Mouse (Mus musculus): Measurements from ENCODE around the gene Coro2b.

DNA sequence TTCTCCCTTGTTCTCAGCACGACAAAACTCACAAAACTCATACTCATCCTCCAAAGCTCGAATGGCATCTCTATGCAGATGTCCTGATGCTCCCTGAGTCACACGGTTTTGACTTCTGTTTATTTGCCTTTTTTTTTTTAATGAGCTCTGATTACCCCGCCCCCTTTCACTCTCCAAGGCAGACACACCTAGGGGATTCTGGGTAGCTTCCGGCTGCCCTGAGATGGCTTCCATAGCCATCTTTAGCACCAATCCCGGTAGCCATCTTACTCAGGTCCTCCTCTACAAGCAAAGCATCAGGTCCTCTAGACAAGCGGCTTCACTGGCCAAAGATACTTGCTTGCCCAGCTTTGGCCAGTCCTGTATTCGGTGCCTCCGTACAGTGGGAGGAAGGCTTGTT lies 3.3 kb upstream of the Coro2b start:
- TF ChIP-seq CTCF (IDR thresholded peaks at IDR 0.05; ENCODE audit: low read depth) (no peak), EP300 (IDR thresholded peaks at IDR 0.05; ENCODE audit: low read depth) (no peak)

All from liver, embryonic 14.5 days (tissue).